Mouse (Mus musculus): ENCODE data around the gene Atl1.

- no peak for TF ChIP-seq EP300 (IDR thresholded peaks at IDR 0.05; ENCODE audit: low read depth)
- no peak for TF ChIP-seq CTCF (IDR thresholded peaks at IDR 0.05; ENCODE audit: low read depth)
Observed at GRCm38 (mm10) chr12:69904991-69905390, 12.6 kb downstream of the Atl1 start.

Data from liver, embryonic 14.5 days (tissue).